Mouse (Mus musculus) frontal cortex, postnatal 10 days (tissue): ENCODE results near the gene Cyp2d22.
A peak's percentile ranks its signal among the peaks of the same experiment; 100 is the strongest.

Experiments used
- DNase-seq, 2 experiments: peaks; one replicate each; pipeline ENCODE4 v3.0.0; 2022; ENCODE audit warnings: low spot score in 2 of 2, mixed read lengths in 1 of 2

Cyp2d22 gene

DNA sequence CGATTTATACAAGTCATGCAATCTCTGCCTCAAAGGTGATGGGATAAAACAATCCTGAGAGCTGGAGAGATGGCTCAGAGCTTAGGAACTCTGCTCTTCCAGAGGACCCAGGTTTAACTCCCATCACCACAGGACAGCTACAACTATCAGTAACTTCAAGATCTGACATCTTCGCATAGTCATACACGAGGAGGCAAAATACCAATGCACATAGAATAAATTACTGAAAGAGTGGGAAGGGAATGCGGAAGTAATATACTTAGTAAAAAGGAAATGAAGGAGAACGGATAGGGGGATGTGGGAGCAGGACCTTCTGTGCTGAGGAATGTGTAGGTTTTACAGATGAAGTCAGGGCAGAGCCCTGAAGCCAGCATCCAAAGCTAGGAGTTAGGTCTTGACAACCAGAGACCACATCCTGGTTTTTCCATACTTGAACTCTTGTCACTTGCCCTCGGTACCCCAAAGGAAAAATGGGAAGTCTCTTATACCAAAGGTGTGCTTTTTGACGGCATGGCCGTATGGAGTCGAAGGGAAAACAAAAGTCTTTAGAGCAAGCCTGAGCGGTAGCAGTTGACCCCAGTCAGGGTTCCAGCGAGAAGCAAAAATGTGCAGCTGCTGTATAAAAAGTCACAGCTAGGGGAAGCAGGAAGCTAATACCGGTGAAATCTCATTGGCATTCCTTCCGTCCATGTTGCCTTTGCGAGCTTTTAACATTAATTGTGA, 33.3 kb downstream of the Cyp2d22 start:
- no peak for DNase-seq

DNA sequence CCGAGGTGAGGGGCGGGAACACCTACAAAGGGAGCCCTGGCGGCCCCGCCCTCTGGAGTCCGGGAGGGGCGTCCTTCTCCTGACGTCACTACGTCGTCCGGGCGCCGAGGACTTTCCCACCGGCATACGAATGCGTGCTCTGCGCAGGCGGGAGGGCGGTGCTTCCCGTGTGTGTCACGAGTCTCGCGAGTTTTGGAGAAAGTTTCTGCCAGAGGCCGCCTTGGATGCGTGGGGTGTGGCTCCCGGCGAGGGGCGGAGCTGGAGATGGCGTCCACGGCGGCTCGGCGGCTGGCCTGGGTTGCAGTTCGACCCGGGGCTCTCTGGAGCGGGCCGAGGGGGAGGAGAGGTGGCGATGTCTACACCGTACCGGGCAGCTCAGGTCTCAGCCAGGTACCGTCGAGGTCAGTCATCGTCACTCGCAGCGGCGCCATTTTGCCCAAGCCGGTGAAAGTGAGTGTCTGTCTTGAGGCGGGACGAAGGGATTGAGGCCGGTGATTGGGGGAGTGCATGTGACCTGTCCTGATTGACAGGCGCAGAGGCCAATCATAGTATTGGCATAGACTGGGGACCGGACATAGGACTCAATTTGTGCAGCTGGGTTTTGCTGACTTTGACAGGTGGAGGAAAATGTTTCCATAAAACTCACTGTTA, 34.1 kb downstream of the Cyp2d22 start:
- peak; percentile 95 to 97 for DNase-seq

DNA sequence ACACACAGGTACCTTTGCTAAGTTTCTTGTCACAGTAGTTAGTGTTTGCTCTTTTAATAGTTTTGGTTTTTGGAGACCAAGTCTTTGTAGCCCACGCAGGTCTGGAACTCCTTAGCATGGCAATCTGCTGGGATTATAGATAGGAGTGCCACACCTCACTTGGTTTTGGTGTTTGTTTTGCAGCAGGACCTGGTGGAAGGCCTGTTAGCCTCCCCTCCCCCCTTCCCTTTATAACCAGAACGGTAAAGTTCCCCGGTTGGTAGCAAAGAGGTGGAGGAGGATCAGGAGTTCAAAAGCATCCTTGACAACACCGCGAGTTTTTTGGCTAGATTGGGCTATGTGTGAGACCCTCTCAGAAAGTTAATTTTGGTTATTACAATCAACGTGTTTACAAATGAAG, 35.1 kb downstream of the Cyp2d22 start:
- DNase-seq = no peak

DNA sequence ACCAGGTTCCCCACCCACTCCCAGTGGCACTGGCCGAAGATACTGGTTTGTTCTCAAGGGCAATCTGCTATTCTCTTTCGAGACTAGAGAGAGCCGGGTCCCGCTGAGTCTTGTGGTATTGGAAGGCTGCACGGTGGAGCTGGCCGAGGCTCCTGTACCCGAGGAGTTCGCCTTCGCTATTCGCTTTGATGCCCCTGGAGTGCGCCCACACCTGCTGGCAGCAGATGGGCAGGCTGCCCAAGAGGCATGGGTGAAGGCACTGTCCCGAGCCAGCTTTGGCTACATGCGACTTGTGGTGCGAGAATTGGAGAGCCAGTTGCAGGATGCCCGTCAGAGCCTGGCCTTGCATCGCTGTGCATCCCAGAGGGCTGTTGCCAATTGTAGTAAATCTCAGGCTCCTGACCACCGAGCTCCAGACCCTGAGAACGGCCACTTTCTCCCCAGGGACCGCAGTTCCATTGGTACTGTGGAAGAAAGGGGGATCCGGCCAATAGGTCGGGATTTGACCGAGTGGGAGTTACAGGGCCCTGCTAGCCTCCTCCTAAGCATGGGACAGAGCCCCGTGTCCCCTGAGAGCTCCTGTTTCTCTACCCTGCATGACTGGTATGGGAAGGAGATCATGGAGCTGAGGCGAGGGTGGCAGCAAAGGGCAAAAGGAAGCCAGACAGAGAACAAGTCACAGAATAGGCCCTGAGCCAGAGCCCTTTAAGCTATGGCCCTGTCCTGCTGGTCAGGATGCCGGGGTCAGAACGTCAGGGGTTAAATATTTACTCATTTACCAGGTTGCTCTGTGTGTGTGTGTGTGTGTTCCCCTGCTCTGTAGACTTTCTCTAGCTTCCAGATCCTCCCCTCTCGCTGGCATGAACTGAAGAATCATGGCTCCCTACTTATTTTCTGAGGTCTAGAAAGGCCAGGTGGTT, 36.4 kb downstream of the Cyp2d22 start:
- no peak for DNase-seq

DNA sequence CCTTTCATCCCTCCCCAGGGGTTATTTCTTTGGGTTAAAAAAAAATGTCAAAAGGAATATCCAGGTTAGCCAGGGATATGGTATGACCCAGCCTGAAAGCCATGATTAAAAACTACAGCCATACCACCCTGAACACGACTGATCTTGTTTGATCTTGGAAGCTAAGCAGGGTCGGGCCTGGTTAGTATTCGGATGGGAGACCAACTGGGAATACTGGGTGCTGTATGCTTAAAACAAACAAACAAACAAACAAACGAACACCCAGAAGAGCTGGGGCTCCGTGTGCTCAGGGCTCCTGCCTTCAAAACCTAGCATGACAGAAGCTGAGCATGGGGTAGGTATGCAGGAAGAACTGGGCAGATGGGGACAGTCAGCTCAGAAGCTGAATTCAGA, 37.5 kb downstream of the Cyp2d22 start:
- DNase-seq = no peak

DNA sequence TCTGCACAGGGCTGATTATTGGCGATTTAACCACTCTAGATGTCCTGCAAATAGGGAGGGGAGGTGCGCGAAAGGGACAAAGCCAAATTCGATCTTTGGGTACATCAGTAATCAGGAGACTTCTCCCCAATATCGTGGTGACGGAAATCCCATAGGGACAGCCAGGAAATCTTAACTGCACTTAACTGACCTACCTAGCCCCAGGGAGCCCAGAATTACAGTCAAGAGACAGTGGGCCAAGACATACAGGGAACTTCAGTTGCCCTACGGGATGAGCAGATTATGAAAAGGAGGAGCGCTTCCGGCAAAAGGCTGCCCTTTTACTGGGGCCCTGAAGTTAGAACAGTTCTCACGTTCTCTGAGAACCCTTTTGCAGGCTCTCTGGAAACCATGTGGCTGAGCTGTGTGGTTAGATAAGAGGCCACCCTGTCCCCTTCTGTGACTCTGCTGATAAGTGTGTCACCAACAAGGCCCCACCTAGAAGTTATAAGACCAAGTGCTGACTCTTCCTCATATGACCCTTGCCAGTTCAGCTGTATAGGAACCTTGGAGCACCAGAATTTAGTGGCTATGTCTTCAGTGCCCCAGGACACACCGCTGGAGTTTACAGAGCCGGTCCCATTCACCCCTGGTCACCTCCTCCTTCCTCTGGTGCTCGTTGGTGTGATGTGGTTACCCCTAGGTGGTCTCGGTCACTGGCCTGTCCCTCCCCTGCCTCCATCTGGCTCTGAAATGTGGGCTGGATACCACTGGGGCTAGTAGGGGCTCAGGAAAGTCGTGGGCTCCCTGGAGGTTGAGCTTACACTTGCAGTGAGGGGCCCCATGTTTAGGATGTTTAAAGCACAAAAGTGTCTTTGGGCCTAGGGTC, 38.2 kb downstream of the Cyp2d22 start:
- DNase-seq = no peak

DNA sequence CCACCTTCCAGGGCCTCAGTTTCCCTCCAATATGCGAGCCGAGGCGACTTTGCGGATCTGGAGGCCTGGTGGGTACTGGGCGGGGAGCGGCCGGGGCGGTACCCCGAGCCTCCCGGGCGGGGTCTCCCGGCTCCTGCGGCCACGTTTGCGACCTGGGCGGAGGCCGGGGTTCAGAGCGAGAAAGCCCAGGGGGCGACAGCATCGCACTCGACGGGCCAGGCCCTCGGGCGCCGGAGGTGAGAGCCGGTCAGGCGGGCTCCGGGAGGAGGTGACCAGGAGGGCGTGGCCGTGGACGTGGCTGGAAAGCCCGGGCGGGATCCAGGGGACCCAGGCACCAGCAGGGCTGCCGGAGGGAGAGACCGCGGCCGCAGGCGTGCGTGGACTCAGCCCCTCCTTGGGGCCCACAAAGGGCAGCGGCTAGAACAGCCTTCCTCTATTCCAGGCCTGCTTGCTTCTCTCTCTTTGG, 39.0 kb downstream of the Cyp2d22 start:
- DNase-seq = no peak

DNA sequence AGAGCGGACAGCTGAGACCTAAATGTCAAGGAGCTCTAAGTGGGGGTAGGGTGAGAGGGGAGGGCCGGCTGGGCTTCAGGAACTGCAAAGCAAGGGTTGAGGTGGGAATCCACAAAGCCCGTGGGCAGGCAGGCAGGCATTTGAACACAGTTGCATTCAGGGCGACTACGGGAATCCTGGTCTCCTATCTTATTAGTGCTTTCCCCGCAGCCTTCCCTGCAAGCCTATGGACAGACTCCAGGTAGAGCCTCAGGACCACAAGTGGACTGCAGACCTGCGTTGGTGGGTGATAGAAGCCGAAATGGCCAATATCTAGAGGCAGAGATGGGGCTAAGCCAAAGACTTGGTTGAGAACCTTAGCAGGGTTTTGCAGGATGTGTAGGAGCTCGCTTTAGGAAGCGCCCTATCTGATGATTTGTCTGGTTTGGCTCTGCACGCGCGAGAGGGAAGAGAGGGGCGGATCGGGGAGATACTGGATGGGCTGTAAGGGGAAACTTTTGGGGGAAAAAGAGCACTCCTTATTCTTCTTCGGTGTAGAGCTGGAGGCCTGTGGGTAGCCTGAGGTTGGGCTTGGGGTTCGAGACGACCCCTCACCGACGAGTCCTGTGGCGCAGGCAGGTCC, 39.5 kb downstream of the Cyp2d22 start:
- no peak for DNase-seq

DNA sequence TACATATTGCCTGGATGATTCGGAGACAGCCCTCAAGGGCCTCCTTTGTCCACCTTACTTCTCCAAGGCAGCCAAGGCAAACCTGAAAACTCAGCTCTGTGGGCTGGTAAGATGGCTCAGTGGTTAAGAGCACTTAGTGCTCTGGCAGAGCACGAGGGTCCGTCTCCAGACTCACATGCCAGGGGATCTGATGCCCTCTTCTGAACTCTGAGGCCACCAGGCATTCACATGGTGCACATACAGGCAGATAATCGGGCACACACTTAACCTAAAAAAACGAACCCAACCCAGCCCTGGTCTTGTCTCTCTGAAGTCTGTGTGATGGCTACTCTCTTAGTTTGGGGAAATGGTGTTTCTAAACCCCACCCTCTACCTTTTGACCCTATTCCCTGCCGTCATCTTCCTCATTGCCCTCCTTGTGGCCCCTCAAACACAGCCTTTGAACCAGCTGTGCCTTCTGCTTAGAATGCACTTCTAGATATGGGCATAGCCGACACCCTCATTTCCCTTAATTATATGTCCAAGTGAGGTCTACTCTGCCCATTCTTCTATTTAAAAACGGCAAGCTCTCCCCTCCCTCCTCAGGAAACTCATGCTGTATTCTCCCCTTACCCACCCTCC, 40.3 kb downstream of the Cyp2d22 start:
- DNase-seq = no peak

DNA sequence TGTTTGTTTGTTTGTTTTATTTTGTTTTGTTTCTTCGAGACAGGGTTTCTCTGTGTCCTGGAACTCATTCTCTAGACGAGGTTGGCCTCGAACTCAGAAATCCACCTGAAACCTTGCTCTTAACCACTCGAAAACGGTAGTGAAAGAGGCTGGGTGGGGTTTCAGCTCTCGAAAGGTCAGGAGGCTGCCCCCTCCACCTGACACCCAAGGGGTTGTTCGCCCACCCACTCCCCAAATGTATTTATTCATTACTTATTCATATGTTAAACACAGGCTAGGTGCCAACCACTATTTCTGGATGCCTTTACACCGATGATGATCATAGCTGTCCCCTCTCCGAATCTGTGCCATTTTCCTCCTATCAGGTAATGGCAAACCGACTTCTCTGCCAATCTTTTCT, 40.9 kb downstream of the Cyp2d22 start:
- DNase-seq = no peak

DNA sequence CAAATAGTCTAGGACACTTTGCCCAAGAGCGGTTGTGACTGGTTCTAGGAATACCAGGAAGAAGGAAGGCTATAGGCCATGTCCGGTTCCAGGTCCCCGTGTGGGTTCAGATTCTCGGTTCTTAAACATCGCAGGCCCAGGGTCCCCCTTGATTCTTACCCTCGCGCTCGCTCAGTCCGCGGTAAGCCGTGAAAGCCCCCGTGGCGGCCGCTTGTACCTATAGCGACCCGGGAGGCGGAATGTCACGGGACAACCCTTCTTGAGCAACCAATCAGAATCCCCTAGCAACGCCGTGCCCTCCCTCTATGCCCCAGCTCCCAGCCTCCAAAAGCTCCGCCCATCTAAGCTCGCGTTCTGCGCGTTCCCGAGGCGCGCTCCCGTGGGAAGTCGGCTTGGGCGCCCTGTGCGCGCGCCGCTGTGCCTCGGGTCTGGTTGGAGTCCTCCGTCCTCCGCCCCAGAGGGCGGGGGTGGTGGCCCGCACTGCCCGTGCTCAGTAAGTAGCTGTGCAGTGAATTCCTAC, 41.4 kb downstream of the Cyp2d22 start, which contains the start of the genes Naga, Pheta2 and Smdt1:
Gene Naga (minus strand): TSS at position 333 of the 520 bp plus-strand sequence.
Gene Pheta2 (plus strand): TSS at position 350 of the 520 bp plus-strand sequence.
Gene Smdt1 (plus strand): TSS at position 367 of the 520 bp plus-strand sequence.
- peak; percentile 90 to 92 for DNase-seq

DNA sequence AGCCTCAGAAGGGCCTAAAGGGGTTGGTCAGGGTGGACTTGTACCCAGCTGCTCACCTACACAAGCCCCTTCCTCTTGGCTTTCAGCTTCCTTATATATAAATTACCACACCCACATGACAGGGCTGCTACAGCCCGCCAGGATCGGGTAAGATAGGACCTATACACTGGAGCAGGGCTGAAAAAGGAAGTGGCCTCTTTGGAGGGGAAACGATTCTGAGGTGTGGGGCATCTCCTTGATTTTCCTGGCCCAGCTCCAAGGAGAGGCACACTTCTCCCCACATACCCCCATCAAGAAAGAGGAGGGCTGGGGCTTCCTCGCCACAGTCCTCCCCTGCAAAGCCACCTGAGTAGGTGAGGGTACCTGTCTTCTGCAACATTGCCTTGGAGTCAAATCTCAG, 42.2 kb downstream of the Cyp2d22 start:
- no peak for DNase-seq

DNA sequence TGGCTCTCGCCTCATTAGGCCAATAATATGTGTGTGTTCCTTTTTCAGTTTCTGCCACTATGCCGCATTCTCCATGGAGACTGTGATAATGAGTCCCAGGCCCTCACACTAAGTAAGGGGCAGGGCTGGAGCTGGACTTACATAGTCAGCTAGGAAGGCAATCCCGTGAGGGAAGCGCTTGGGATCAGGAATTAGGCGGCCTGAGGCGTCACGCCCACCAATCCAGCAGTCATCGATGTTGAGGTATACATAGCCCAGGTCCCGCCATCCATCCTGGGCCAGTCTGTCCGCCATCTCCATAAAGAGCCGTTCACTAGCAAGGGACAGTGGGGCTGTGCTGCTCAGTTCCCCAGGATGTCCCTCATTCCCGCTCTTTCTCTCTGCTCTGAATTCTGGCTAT, 43.4 kb downstream of the Cyp2d22 start:
- no peak for DNase-seq

DNA sequence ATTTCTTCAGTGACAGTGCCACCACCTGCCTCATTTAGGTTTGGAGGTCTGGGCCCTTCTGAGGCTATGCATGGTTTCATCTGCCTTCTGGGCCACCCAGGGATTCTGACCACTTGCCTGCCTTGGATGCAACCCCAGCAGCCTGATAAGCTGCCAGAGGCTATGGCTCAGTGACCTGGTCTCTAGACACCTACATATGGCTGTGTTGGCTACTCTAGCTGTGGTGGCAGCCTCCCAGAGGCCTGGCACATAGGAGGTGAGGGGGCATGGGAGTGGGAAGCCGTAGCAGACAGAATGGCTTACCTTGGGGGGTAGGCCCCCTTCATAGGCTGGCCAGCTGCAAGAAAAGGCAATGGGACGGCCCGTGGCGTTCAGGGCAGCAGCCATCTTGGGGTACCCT, 44.9 kb downstream of the Cyp2d22 start:
- DNase-seq = no peak

DNA sequence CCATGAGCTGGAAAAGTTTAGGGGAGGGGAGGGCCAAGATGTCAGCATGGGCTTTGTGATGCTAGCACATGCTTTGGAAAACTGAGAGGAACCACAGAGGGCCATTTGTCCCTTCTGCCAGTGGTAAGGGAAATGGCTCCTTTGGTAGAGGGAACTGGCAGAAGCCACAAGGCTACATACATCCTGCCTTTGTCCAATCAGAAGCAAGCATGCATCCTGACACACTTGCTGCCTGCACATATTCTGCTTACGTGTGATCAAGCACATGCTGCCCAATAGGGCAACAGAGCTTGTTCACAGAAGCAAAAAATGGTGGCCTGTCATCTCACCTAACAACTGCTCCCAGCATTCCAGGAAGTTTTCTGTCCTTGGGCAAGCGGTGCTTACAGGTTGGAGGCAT, 54.7 kb downstream of the Cyp2d22 start:
- DNase-seq = no peak

DNA sequence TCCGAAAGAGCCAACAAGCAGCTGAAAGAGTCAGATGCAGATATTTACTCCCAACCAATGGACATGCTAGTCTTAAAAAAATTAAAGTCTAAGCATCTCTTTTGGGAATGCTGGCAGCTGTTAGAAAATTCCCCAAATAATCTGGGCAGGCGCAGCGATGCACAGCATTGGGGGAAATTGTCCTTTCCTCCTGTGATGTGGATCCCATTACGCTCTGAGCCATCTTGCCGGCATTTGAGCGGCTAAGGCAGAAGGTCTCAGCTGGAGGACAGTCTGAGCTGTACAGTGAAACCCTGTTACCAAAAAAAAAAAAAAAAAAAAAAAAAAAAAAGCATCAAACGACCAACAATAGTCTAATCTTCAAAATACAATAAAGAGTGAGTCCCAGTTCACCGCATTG, 57.9 kb downstream of the Cyp2d22 start:
- no peak for DNase-seq
